Mouse (Mus musculus): ENCODE results near the gene Nhej1.

DNA sequence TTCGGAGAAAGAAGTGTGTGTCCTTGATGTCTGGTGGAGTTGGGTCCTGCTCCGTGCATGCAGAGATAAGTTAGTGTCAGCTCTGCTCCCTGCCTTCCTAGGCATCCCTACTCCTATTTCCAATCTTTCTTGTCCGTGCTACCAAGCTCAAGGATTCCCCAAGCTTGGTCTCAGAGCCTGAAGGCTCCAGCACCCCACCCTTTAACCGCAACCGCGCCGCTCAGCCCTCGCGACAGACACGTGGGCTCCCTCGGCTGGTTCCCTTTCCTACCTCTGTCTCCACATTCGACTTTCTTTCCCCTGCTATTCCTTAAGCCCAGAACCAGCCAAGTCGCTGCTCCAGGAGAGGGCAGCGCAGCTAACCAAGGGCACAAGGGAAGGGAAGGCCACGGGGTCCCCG, 174.9 kb downstream of the Nhej1 start:
- TF ChIP-seq POLR2A (IDR thresholded peaks at IDR 0.05; ENCODE audit: borderline replicate concordance, insufficient read depth, low read length) (no peak), CTCF (IDR thresholded peaks at IDR 0.05; ENCODE audit: borderline replicate concordance, insufficient read depth, low read depth, low read length) (no peak)

Measured in cerebellum, adult 2 months (tissue).